Comparison of ENCODE assay signal across 11 mouse cellular contexts in the genomic region with DNA sequence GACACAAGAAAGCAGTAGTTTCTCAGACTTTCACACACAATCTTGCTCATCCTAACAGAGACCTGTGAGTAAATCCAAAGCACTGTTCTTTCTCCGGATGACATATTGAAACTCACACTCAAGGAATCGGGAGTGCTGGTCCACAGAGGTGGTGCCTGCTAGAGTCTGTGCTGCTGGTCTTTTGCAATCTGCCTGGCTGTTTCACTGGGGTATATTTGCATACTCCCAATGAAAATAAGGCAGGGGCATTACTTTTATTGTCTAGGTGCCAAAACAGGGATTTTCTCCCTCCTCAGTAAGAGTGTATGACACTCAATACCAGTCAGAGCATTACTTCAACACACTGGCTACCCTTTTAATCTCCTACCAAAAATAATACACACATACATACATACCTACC. TPM values are rescaled to one million over a fixed set of nuclear protein-coding genes. Genes with fewer than 3 reads are reported as not detected.
DNase-seq lines count a peak whose midpoint lies in the region; ATAC-seq and TF ChIP-seq lines count a peak whose summit lies in the region.
"Had no signal": no experiment of that assay in that cellular context is flagged by ENCODE, and none has a peak within 500 bp of the region (broad histone marks: within the 10 kb centered on the region; RNA-seq: fewer than 3 reads in every experiment).

No protein-coding gene starts in this region.

- no peak for TF ChIP-seq CTCF in brain, embryonic 14.5 days (IDR thresholded peaks at IDR 0.05; ENCODE audit: borderline replicate concordance, extremely low read depth, insufficient read depth, insufficient read length)

- no peak for TF ChIP-seq POLR2A in brain, embryonic 14.5 days (IDR thresholded peaks at IDR 0.05; ENCODE audit: borderline replicate concordance, extremely low read depth, insufficient read depth, insufficient read length, poor library complexity, severe bottlenecking)

- H3K27me3 ChIP-seq in hindbrain, embryonic 11.5 days (ENCODE audit: control insufficient read depth, insufficient read depth, low read length), result no peaks in the 10 kb centered on the region
- H3K27me3 ChIP-seq in midbrain, embryonic 12.5 days, result peaks cover 10% of the 10 kb centered on the region
- H3K27me3 ChIP-seq: limb, embryonic 15.5 days; megakaryocyte, embryonic 14.5 days had no signal

- H3K4me1 ChIP-seq in hindbrain, embryonic 11.5 days (replicated peaks; ENCODE audit: control insufficient read depth, insufficient read depth, low read length), result no peaks in the 10 kb centered on the region
- peaks cover 48% of the 10 kb centered on the region for H3K4me1 ChIP-seq in midbrain, embryonic 12.5 days

- H3K9ac ChIP-seq in hindbrain, embryonic 11.5 days (ENCODE audit: low read depth, low read length), result no peak overlapping the region
- 0 out of 2 replicates have a peak overlapping the region, but pooled peaks have one; percentile 8 for H3K9ac ChIP-seq in midbrain, embryonic 12.5 days (replicated peaks)
- H3K9ac ChIP-seq: limb, embryonic 15.5 days had no signal

- WGBS in hindbrain, embryonic 11.5 days, result 72% methylated on average over 2 of the region's 2 CpGs
- WGBS in midbrain, embryonic 12.5 days, result 52% methylated on average over 2 of the region's 2 CpGs

- peak; percentile 7 for DNase-seq in cerebellum, adult 9-11 months
- DNase-seq in cerebellum, adult 8-10 months, result no peak
- DNase-seq in brain, embryonic 14.5 days (ENCODE audit: low read depth), result peak; percentile 40
- no peak for DNase-seq in hindbrain, embryonic 11.5 days (ENCODE audit: low spot score)
- no peak for DNase-seq in Muller cell, postnatal 12 days (ENCODE audit: inconsistent ontology term)
- DNase-seq in thymus, postnatal 36 days, result no peak
- DNase-seq: kidney, postnatal 10 days had no signal

- H3K4me2 ChIP-seq in hindbrain, embryonic 11.5 days (replicated peaks; ENCODE audit: low read depth, low read length), result peak overlapping the region; percentile 0; the same call in 1 of the 2 replicates
- H3K4me2 ChIP-seq in midbrain, embryonic 12.5 days (replicated peaks), result peak overlapping the region; percentile 73
- H3K4me2 ChIP-seq: limb, embryonic 15.5 days had no signal

- H3K9me3 ChIP-seq in hindbrain, embryonic 11.5 days (ENCODE audit: control insufficient read depth, low read length), result no peaks in the 10 kb centered on the region
- H3K9me3 ChIP-seq in midbrain, embryonic 12.5 days, result no peaks in the 10 kb centered on the region
- H3K9me3 ChIP-seq: limb, embryonic 15.5 days; megakaryocyte, embryonic 14.5 days had no signal

- ATAC-seq in hindbrain, embryonic 11.5 days (ENCODE audit: low FRiP score), result no peak
- ATAC-seq in midbrain, embryonic 12.5 days (ENCODE audit: low FRiP score, low read depth), result no peak
- no peak for ATAC-seq in frontal cortex, adult (ENCODE audit: low TSS enrichment)

- H3K4me3 ChIP-seq in hindbrain, embryonic 11.5 days (ENCODE audit: low read depth, low read length), result no peak overlapping the region
- H3K4me3 ChIP-seq in midbrain, embryonic 12.5 days, result peak overlapping the region; percentile 4; the same call in 1 of the 2 replicates

- H3K27ac ChIP-seq in hindbrain, embryonic 11.5 days (ENCODE audit: low read depth, low read length), result no peak overlapping the region
- no peak overlapping the region for H3K27ac ChIP-seq in midbrain, embryonic 12.5 days (replicated peaks)
- H3K27ac ChIP-seq: limb, embryonic 15.5 days had no signal

- no peaks in the 10 kb centered on the region for H3K36me3 ChIP-seq in hindbrain, embryonic 11.5 days (ENCODE audit: control insufficient read depth, insufficient read depth, low read length)
- H3K36me3 ChIP-seq in midbrain, embryonic 12.5 days, result no peaks in the 10 kb centered on the region
- H3K36me3 ChIP-seq: limb, embryonic 15.5 days had no signal

RNA-seq across cellular contexts. Expression of a gene that starts 2.9 kb away (rescaled TPM):
- 63.7 and 68.7 TPM in 2 replicates for polyA plus RNA-seq in brain, embryonic 14.5 days (2012; rRNA removed)
- 101 and 117 TPM in 2 replicates for polyA plus RNA-seq in hindbrain, embryonic 11.5 days (2014; fragmentation: Nextera tagmentation; extraction: Ambion mirVana)
- polyA plus RNA-seq in midbrain, embryonic 12.5 days (2016; fragmentation: Nextera tagmentation; extraction: Ambion mirVana), result 100 and 104 TPM in 2 replicates

Comparison
In these comparisons a context has a peak if more than half of its experiments do, and no peak if none do; other contexts are left out.
1. DNase-seq: peak in cerebellum, adult 9-11 months (single experiment) and brain, embryonic 14.5 days (single experiment); none in cerebellum, adult 8-10 months (single experiment), hindbrain, embryonic 11.5 days (single experiment), Muller cell, postnatal 12 days (single experiment) and thymus, postnatal 36 days (0 of 2).